Mouse (Mus musculus) inflammation-experienced regulatory T-cells, adult 6 months (primary cell): ENCODE measurements around the gene Rps27rt. TPM values are rescaled to one million over a fixed set of nuclear protein-coding genes. Genes with fewer than 3 reads are reported as not detected.
A peak's percentile ranks its signal among the peaks of the same experiment; 100 is the strongest.
"Not testable (repeated sequence)": the region's sequence is repeated elsewhere in the genome, so short reads cannot be mapped to it uniquely, and the experiment has no call there.

ENCODE experiments used
- ATAC-seq: one replicate; pipeline ENCODE4 v1.8.0; 2017
- polyA plus RNA-seq, 3 experiments: library from polyadenylated mRNA; unstranded; fragments of 100-300 nt; shearing (Covaris generic); gene quantifications; one replicate each; pipeline ENCODE4 v1.2.1; 2017

Gene Rps27rt
- polyA plus RNA-seq, 3 experiments from 2014 or later, result 2,830 to 6,239 (median 3,618) TPM

DNA sequence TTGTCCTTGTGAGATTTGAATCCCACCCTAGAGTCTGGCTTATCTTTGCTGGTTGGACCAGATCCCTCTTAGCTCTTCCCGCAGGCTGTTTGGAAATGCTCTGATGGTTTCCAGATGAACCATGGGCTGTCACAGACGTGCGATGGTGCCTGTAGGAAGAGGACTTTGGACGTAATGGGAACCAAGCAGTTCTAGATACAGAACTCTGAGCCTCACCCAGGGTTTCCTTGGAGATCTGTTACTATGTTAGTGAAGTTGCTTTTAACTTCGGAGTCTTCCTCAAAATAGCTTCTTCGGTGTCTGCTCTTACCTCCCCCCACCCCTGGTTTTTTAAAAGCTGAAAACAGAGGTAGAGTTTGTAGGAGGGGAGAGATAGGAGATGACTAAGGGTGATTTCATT, 2.6 kb downstream of the Rps27rt start:
- ATAC-seq, result no peak

DNA sequence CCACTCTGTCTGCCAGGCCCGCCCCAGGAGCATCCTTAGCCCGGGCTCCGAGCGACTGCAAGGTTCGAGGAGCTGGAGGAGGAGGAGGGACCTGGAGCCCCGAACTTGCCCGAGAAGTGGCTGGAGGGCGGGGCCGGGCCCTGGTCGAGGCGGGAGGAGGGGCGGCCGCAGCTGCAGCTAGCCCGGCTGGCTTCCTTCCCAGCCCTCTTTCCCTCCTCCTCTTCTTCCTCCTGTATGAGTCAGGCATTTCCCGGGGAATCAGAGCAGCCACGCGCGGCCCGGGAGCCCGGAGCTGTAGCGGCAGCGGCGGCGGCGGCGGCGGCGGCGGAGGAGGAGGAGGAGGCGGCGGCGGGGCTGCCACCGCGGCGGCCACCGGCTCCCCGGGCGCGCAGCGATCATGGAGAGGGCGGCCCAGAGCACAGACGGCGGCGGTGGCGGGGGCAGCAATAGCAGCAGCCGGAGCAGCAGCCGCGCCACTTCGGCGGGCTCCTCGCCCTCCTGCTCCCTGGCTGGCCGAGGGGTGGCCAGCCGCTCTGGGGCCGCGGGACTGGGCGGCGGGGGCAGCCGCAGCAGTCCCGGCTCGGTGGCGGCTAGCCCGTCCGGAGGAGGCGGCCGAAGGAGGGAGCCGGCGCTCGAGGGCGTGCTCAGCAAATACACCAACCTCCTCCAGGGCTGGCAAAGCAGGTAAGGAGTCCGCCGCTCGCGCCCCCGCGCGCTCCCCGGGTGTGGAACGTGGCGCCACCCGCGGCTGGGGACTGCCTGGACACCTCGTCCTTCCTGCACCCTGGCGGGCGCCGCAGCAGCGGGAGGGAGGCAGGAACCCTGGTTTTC, 4.0 kb downstream of the Rps27rt start, which contains the start of gene Osbpl10:
Gene Osbpl10 (plus strand): TSS at position 289 of the 831 bp plus-strand sequence.
- ATAC-seq, result no peak

DNA sequence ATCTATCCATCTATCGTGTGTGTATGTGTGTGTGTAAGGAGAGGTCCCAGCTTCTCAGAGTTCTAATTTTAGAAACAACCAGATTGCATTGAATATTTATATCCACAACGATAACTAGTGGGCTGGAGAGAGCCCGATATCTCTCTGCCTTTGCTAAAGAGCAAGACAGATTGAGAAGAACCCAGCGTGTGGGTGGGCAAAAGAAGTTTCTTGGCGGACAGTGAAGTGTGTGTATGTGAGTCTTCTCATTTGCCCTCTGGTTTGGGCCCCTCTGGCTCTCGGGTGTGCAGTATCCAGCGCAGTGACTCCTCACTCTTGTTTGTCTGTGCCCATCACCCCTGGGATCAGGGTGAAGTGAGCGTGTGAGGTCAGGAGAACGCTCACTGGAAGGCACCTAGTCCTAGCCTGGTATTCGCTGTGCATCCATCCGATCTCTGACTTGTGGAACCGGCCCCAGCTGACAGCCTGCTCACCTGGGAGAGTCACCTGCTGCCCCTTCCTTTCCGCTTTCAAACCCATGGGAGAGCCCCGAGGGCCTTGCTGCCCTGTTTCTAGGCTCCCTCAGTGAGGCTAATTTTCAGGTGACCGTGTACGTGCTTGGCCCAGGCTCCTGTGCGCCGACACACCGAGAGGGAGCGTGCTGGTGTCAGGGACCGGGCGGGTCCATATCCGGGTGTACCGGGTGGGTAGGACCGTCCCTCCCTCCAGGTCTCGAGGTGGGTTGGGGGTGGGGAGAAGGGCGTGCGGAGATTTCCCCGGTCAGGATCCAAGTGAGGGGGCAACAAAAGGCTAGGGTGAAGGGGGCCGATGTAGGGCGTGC, 4.9 kb downstream of the Rps27rt start:
- no peak for ATAC-seq

DNA sequence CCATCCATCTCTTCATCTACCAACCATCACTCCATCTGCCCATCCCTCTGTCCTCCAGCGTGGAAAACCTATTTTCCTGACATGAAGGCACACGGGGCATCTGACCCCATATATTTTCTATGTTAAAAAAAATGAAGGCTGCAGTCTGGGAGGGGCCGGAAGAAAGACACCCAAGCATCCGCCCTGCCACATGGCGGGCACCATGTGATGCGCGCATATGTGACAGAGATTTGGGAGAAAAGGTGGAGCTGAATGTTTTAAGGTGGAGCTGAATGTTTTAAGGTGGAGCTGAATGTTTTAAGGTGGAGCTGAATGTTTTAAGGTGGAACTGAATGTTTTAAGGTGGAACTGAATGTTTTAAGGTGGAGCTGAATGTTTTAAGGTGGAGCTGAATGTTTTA, 16.3 kb downstream of the Rps27rt start:
- not testable (repeated sequence) for ATAC-seq

DNA sequence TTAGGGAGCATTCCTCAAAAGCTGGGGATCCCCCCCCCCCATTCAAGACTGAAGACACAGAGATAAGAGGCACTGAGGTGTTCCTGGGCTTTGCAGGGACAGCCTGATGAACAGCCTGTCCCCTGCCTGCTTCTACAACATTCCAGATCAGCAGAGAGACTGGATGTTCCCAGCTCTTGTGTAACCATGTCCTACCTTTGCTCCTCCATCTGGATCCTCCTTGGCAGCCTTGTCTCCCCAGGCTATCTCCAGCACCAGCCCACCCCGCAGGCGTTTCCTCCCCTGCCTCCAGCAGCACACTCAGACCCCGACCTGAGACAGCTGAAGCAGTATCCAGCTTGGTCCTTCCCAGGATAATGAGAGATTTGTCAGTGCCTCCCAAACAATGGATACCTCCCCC, 18.4 kb downstream of the Rps27rt start:
- no peak for ATAC-seq

DNA sequence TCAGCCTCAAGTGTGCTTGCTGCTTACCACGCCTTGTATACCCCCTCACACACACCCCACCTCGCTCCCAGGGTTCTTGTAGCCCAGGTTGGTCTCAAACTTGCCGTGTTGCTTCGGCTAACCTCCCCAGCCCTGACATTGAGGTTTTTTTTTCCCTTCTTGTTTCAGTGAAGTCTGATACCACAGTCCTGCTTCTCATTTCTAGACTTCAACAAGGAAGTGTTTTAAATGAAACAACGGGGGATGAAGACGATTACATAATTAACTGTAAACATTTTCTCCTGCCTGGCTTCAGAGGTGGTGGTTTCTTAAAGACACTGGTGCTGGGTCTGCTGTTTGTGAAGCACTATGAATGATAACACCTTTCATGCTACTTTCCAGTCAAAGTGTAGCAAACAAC, 21.7 kb downstream of the Rps27rt start:
- ATAC-seq, result no peak

DNA sequence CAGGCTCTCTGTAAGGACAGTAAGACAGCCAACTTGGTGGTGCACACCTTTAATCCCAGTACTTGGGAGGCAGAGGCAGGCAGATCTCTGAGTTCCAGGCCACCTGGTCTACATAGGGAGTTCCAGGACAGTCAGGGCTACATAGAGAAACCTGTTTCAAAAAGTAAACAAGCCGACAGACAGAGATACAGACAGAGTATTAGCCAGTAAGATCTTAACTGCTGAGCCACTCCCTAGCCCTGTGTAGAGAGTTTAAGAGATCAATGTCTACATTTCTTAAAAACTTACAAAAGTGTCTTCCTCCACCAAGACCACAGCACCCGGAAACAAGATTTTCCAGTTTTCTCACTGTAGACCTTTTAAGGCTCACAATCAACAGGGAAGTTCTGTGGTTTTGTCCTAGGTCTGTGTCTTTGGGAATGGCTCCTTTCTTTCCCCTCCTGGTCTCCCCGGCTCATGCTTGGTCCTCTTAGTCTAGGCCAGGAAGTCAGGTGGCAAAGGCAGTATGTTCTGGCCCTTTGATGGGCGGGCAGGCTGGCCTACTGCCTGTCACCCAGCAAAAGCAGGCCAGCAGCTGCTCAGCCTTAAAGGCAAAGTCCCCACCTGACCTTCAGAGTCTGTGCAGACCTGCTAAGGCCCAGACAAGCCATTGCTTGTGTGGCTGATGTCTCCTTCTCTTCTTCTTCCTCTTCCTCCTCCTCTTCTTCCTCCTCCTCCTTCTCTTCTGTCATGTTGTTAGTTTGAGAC, 22.3 kb downstream of the Rps27rt start:
- ATAC-seq, result no peak

DNA sequence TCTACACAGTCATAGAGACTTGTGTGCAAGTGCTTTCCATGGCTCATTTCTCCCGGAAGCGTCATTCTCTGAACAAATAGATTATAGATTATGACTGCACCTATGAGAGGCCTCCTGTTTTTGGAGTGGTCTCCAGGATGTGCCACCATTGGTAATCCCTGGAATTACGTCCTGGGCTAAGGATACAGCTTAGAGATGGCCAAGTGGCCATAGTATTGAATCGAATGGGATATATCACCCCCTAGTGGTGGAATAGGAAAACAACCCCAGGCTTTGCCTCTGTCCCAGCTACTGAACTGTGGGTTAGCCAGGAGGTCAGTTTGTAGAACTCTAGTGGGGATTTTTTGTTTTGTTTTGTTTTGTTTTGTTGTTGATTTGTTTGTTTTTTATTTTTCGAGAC, 25.6 kb downstream of the Rps27rt start:
- no peak for ATAC-seq

DNA sequence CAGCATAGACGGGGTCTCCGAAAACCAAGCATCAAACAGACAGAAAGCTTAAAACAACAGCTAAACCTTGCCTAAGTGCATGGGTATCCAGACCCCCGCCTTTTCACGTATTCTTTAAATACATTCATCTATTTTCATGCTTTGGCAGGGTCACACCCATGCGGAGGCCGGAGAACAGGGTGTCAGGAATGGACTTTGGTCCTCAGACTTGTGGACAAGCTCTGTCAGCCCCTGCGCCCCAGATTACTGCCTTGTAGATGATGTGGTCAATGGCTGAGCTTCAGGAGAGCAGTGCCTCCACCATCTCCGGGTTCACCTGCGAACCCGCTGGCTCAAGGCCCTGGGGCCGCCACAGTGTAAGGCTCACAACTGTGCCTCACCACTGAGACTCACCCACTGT, 27.2 kb downstream of the Rps27rt start:
- ATAC-seq, result no peak

DNA sequence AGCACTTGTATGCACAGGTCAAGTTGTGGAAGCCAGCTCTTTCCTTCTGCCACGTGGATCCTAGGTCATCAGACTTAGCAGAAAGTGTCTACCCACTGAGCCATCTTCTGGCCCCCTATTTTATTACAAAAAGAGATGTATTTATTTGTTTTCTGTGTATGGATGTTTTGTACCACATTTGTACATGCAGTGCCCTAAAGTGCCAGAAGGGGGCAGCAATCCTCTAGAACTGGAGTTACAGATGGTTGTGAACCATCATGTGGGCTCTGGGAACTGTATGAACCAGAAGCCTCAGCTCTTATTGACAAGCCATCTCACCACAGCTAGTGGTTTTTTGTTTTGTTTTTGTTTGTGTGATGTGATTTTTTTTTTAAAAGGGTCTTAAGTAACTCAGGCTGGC, 29.7 kb downstream of the Rps27rt start:
- ATAC-seq, result no peak

DNA sequence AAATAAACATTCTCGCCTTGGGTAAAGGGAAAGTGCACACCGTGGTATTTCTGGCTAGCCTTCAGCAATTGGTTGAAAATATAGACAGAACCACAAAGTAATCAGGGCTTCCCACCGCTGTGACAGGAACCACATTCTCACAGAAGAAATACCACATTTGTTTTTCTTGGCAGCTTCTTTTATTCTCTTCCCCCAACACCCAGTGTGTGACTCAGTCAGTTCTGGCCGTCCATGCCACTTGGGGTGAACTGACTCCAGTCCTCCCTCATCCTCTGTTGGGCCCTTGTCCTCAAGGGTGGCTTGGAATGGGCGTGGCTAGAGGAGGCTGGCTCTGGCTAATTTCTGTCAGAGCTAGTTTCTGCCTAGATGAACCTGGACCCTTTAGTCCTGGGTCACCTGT, 34.1 kb downstream of the Rps27rt start:
- ATAC-seq, result no peak

DNA sequence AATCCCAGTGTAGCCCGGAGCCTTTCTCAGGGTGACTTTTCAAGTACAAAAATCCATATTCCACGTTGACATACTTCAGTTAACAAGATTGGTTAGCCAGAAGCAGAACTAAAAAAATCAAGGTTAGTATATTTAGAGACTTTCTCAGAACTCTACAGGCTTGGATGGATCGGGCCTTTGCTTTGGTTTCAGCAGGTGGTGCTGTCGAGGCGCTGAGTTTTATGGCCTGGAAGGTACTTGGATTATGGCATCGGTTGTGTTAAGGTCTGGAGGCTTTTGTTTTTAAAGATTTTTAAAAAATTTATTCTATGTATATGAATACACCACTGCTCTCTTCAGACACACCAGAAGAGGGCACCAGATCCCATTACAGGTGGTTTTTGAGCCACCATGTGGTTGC, 37.0 kb downstream of the Rps27rt start:
- ATAC-seq, result no peak

DNA sequence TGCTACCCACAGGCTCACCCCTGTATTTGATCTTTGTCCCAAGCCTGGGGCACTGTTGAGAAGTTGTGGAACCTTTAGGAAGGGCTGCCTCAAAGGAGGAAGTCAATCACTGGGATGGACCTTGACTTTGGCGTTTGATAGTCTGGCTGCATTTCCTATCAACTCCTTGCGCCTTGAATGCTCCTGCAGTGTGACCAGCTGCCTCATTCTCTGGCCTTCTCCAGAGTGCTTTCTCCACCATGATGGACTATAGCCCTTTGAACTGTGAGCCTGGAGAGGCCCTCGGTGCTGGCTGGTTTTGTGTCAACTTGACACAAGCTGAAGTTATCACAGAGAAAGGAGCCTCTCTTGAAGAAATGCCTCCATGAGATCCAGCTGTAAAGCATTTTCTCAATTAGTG, 37.9 kb downstream of the Rps27rt start:
- ATAC-seq, result no peak

DNA sequence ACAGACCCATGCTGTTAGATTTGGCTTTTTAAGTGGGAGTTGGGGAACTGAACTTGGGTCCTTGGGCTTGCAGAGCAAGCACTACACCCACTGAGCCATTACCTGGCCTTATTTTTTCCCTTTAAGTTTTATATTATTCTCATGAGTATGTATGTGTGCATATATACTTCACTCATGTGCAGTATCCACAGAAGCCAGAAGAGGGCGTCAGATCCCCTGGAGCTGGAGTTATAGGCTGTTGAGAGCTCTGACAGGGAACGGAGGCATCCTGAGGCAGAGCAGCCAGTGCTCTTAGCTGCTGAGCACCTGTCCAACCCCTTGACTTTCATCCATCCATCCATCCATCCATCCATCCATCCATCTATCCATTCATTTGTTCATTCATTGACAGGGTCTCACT, 45.9 kb downstream of the Rps27rt start:
- ATAC-seq, result no peak

DNA sequence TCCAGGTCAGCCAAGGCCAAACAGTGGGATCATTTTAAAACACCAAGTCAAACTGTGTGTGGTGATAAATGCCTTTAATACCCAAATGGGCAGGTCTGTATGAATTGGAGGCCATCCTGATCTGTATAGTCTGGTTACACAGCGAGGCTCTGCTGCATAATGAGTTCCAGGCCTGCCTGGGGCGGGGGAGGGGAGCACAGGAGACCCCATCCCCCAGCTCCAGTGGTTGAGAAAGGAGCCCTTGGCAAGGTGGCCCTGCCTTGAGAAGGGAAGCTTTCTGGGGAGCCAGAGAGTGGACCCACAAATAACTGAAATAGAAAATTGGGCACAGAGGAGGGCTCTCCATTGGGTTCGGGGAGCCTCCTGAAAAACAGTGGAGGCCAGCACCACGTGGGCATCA, 47.2 kb downstream of the Rps27rt start:
- no peak for ATAC-seq

DNA sequence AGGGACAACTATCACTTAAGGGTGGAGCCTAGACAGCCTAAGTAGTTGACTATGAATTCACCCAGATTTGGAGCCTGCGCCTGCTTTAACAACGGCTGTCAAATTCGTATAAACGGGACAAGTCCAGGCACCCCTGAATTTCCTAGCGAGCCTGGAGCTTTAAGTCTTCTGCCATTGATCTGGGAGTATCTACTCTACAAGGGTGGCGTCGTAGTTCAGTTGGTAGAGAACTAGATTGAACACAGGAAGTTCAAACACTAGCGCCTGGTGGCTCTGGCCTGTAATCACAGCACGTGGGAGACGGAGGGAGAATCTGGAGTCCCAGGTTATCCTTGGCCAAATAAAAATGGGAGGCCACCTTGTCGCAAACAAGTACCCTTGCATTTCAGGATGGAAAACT, 48.3 kb downstream of the Rps27rt start:
- peak; percentile 63 for ATAC-seq

DNA sequence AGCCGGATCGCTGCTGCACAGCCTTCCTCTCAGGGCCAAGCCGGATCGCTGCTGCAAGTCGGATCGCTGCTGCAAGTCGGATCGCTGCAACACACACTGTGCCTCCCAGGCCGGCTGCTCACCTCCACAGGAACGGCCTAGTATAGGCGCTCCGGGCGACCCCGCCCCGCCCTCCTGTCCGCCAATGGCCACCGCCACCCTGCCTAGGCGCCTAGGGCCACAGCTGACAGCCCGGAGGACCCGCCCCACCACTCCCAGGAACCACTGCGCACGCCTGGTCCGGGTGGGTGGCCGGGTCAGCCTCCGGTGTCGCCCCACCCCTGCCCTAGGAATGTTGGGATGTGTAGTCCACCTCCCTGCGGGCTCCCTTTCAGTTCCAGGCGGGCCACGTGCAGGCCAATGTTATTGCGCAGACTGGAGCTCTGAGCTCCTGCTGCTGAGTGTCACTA, 48.8 kb downstream of the Rps27rt start, which contains the start of gene Gpd1l:
Gene Gpd1l (minus strand): TSS at position 265 of the 449 bp plus-strand sequence.
- peak; percentile 84 for ATAC-seq

DNA sequence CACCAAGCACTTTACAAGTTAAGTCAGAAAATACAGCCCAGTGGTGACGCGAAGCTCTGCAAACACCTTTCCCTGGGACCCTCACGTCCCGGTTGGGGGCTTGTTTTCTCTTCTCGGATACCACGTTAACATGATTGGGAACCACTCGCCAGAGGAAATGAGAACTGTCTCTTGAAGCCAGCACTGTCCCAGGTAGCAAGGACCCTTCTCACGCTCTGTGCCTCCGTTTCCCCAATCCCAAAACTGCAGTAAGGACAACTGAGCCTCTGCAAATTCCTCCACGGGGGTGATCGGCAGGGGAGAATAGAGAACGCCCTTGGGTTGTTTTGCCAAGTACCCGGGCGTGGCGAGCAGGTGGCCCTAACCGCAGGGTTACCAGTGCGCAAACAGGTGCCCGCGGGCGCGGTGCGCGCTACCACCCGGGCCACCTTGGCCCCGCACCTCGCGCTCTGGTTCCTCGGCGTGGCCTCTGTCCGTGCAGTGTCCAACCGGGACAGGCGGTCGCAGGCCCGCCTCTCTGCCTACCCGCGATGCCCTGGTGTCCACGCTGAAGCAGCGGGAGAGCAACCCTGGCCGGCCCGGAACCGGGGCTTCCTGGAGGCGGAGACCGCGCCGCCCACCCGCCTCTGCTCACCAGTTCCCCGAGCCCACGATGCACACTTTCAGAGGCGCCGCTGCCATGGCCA, 49.4 kb downstream of the Rps27rt start:
- peak; percentile 1 for ATAC-seq

DNA sequence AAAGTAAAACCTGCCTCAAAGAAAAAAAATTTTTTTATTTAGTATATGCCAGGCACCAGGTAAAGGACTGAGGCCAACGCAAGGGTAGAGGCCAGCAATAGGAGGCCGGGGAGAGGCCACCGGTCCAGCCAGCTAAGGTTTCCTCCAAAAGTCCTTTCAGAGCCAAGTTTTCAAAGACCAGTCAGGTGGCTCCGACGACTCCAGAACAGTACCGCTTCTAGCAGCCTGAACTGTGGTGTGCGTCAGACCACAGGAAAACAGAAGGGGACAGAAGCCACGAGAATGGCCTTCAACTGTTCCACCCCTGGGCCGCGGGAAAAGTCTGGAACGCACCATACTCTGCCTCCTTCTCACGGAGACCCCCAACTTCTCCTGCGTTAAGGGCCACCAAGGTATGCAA, 49.9 kb downstream of the Rps27rt start:
- no peak for ATAC-seq
